Mouse (Mus musculus) neural tube, embryonic 14.5 days (tissue): ENCODE measurements around the gene Wdr70. TPM values are rescaled to one million over a fixed set of nuclear protein-coding genes. Genes with fewer than 3 reads are reported as not detected.

Source experiments
- ATAC-seq: fragments of 200-750 bp; cut with Nextera tagmentation; 2 replicates; pipeline ENCODE4 v1.8.0; 2017; ENCODE audit warnings: low read depth, mild to moderate bottlenecking, moderate TSS enrichment, moderate library complexity
- H3K27ac ChIP-seq: fragments of 300-500 bp; sonication (generic); 2 replicates; pipeline ENCODE4 v1.5.1; 2014; ENCODE audit warnings: low read depth, mild to moderate bottlenecking, control low read depth, low read length, moderate library complexity, mixed read lengths
- H3K27me3 ChIP-seq: fragments of 300-500 bp; sonication (generic); 2 replicates; pipeline ENCODE4 v1.6.1; 2014; ENCODE audit warnings: low read length; ENCODE audit not compliant: control insufficient read depth, insufficient read depth
- H3K36me3 ChIP-seq: fragments of 300-500 bp; sonication (generic); 2 replicates; pipeline ENCODE4 v1.6.1; 2014; ENCODE audit warnings: low read length, mixed read lengths; ENCODE audit not compliant: control insufficient read depth, insufficient read depth
- H3K4me1 ChIP-seq: fragments of 300-500 bp; sonication (generic); 2 replicates; pipeline ENCODE4 v1.6.1; 2014; ENCODE audit warnings: low read length; ENCODE audit not compliant: control insufficient read depth, insufficient read depth
- H3K4me2 ChIP-seq: fragments of 300-500 bp; sonication (generic); 2 replicates; pipeline ENCODE4 v1.6.1; 2014; ENCODE audit warnings: mild to moderate bottlenecking, low read depth, low read length, control low read depth
- H3K4me3 ChIP-seq: fragments of 300-500 bp; sonication (generic); 2 replicates; pipeline ENCODE4 v1.5.1; 2014; ENCODE audit warnings: low read depth, low read length, control low read depth, mixed read lengths
- H3K9ac ChIP-seq: fragments of 300-500 bp; sonication (generic); replicated peaks from 2 replicates; pipeline ENCODE4 v1.6.1; 2014; ENCODE audit warnings: low read depth, mild to moderate bottlenecking, control low read depth, low read length, mixed read lengths
- H3K9me3 ChIP-seq: fragments of 300-500 bp; sonication (generic); 2 replicates; pipeline ENCODE4 v1.6.1; 2016; ENCODE audit warnings: low read length; ENCODE audit not compliant: control insufficient read depth
- WGBS: fragments of 180-500 bp; shearing (Covaris S2); extraction: QIAGEN DNeasy Blood & Tissue Kit; methylation state at CpG from one replicate; pipeline ENCODE4 v1.1.7; 2014; 5-methylcytosine and 5-hydroxymethylcytosine counted together
- polyA plus RNA-seq: library from polyadenylated mRNA; unstranded; fragments of >200 nt; fragmentation: Nextera tagmentation; extraction: Ambion mirVana; gene quantifications from 2 replicates; pipeline ENCODE4 v1.2.1, GENCODE M21; 2014

The Wdr70 gene
- polyA plus RNA-seq, 1 experiment from 2014 or later = 63.7 TPM

DNA sequence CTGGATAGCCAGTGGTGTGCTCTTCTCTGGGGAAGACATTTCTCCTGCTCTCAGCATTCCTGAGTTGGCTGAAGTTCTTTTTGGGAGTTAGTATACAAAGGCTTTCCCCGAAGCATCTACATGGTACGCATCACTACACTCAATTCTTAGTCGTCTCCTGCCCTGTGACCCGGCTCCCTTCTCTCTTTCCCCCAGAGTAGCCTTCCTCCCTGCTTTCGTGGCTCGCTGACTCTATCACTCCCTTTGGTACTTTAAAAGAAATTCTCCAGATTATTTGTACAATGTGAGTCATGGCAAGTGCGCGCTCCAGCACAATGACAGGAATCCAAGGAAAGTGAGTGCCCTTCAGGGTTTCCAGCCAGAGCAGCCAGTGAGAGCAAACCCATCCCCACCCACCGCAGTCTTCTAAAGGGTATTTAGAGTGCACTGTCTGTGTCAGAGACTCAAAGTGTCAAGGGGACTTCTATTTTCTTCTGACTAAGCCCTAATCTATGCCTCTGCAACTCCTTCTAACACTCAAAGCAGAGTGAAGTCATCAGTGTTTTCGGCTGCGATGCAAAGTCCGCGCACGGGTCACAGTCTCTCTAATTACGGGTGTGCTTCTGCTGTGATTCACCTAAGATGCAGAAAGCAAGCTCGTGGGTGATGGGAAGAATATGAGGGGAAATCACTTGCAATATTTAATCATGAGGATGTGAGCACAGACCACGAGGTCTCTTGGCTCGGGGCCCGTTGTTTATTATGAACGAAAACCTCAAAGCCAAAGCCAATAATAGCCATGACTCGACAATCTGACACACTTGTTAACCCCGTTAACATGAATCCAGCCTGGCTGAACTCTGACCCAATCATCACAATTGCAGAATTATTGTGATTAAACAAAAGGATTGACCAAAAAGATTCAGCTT lies 221.2 kb downstream of the Wdr70 start:
- WGBS = 36% methylated on average over 22 of the region's 22 CpGs
- no peak for ATAC-seq
- Histone ChIP-seq H3K4me2 (no peak overlapping the region), H3K27me3 (no peaks in the 10 kb centered on the region), H3K27ac (no peak overlapping the region), H3K9me3 (no peaks in the 10 kb centered on the region), H3K4me1 (no peaks in the 10 kb centered on the region), H3K9ac (no peak overlapping the region), H3K36me3 (no peaks in the 10 kb centered on the region; the same call in 1 of the 2 replicates), H3K4me3 (no peak overlapping the region)

- Histone ChIP-seq H3K9me3 (no peaks in the 10 kb centered on the region), H3K27me3 (no peaks in the 10 kb centered on the region), H3K27ac (no peak overlapping the region), H3K36me3 (no peaks in the 10 kb centered on the region; the same call in 1 of the 2 replicates), H3K4me2 (no peak overlapping the region), H3K4me3 (no peak overlapping the region), H3K4me1 (no peaks in the 10 kb centered on the region), H3K9ac (no peak overlapping the region)
- ATAC-seq = no peak
- WGBS = 33% methylated on average over 6 of the region's 6 CpGs
Measured at GRCm38 (mm10) chr15:7875879-7876278, 223.1 kb downstream of the Wdr70 start.

GRCm38 (mm10) chr15:7872473-7872872 lies 226.5 kb downstream of the Wdr70 start:
- no peak for ATAC-seq
- WGBS = 84% methylated on average over 5 of the region's 5 CpGs

GRCm38 (mm10) chr15:7865305-7865704 lies 233.7 kb downstream of the Wdr70 start:
- Histone ChIP-seq H3K27ac (no peak overlapping the region), H3K4me2 (no peak overlapping the region), H3K4me3 (no peak overlapping the region), H3K27me3 (no peaks in the 10 kb centered on the region), H3K36me3 (no peaks in the 10 kb centered on the region), H3K4me1 (no peaks in the 10 kb centered on the region), H3K9ac (no peak overlapping the region), H3K9me3 (no peaks in the 10 kb centered on the region)
- WGBS = 91% methylated on average over 3 of the region's 3 CpGs
- no peak for ATAC-seq

More at GRCm38 (mm10) chr15:7872473-7872872, 226.5 kb downstream of the Wdr70 start:
- no peaks in the 10 kb centered on the region for H3K27me3 ChIP-seq
- H3K9me3 ChIP-seq = no peaks in the 10 kb centered on the region
- H3K4me2 ChIP-seq = no peak overlapping the region
- H3K4me3 ChIP-seq = no peak overlapping the region
- no peak overlapping the region for H3K9ac ChIP-seq
- H3K27ac ChIP-seq = no peak overlapping the region
- H3K4me1 ChIP-seq = no peaks in the 10 kb centered on the region
- H3K36me3 ChIP-seq = no peaks in the 10 kb centered on the region; the same call in 1 of the 2 replicates

GRCm38 (mm10) chr15:7863328-7863727 lies 235.7 kb downstream of the Wdr70 start:
- no peak overlapping the region for H3K4me3 ChIP-seq
- ATAC-seq = no peak
- 54% methylated on average over 5 of the region's 5 CpGs for WGBS
- H3K9ac ChIP-seq = no peak overlapping the region
- no peaks in the 10 kb centered on the region for H3K4me1 ChIP-seq
- no peak overlapping the region for H3K4me2 ChIP-seq
- no peaks in the 10 kb centered on the region for H3K9me3 ChIP-seq
- no peaks in the 10 kb centered on the region for H3K27me3 ChIP-seq
- no peaks in the 10 kb centered on the region for H3K36me3 ChIP-seq
- no peak overlapping the region for H3K27ac ChIP-seq

- ATAC-seq = no peak
- Histone ChIP-seq H3K4me1 (no peaks in the 10 kb centered on the region), H3K27me3 (no peaks in the 10 kb centered on the region), H3K4me3 (no peak overlapping the region), H3K9ac (no peak overlapping the region), H3K4me2 (no peak overlapping the region), H3K27ac (no peak overlapping the region), H3K9me3 (no peaks in the 10 kb centered on the region), H3K36me3 (no peaks in the 10 kb centered on the region)
- 90% methylated on average over 5 of the region's 5 CpGs for WGBS
Measured at GRCm38 (mm10) chr15:7862890-7863289, 236.1 kb downstream of the Wdr70 start.

- 83% methylated on average over 5 of the region's 5 CpGs for WGBS
- H3K4me3 ChIP-seq = no peak overlapping the region
- no peaks in the 10 kb centered on the region for H3K4me1 ChIP-seq
- H3K36me3 ChIP-seq = no peaks in the 10 kb centered on the region
- no peak overlapping the region for H3K4me2 ChIP-seq
- no peak for ATAC-seq
- H3K27ac ChIP-seq = no peak overlapping the region
- no peaks in the 10 kb centered on the region for H3K9me3 ChIP-seq
- no peak overlapping the region for H3K9ac ChIP-seq
- H3K27me3 ChIP-seq = no peaks in the 10 kb centered on the region
Measured at GRCm38 (mm10) chr15:7858841-7859240, 240.2 kb downstream of the Wdr70 start.

GRCm38 (mm10) chr15:7857418-7857817 lies 241.6 kb downstream of the Wdr70 start:
- Histone ChIP-seq H3K4me1 (no peaks in the 10 kb centered on the region), H3K27me3 (no peaks in the 10 kb centered on the region), H3K4me2 (no peak overlapping the region), H3K9ac (no peak overlapping the region), H3K36me3 (no peaks in the 10 kb centered on the region), H3K27ac (no peak overlapping the region), H3K4me3 (no peak overlapping the region), H3K9me3 (no peaks in the 10 kb centered on the region)
- ATAC-seq = no peak
- 79% methylated on average over 13 of the region's 13 CpGs for WGBS

DNA sequence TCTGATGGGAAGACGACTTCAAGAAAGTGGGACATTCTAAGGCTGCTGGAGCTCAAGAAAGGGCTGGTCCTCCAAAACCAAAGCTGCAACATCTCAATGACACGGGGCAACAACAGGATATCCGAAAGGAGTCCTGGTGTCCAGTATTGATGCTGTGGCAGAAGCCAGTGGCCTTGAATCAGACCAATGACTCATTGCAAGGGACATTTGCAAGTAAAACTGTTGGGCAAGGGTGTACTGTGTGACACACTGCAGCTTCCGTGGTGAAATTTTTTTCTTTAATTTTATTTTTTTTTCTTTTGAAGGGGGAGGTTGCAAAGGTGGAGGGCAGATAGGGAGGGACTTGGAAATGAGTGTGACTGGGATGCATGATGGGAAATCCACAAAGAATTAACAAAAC lies 256.6 kb downstream of the Wdr70 start:
- Histone ChIP-seq H3K9me3 (no peaks in the 10 kb centered on the region), H3K4me3 (no peak overlapping the region), H3K27ac (no peak overlapping the region), H3K36me3 (no peaks in the 10 kb centered on the region), H3K4me1 (no peaks in the 10 kb centered on the region), H3K27me3 (no peaks in the 10 kb centered on the region), H3K4me2 (no peak overlapping the region), H3K9ac (no peak overlapping the region)
- no peak for ATAC-seq
- WGBS = 96% methylated on average over 4 of the region's 4 CpGs
